Mouse (Mus musculus) gonadal fat pad, adult 2 months (tissue): ENCODE measurements at regions not wholly inside any gene's neighbourhood (a gene's known extent, or its start where the extent isn't known, plus 50 kb on each side); places are given as distances from the start of the nearest gene placed in this dataset.

Experiments used
- DNase-seq: peaks from one replicate; pipeline ENCODE4 v3.0.0-alpha.2; 2012; ENCODE audit warnings: low read depth

GRCm38 (mm10) chr4:95184180-95184579 is 132.2 kb upstream of the Jun start:
- no peak for DNase-seq

GRCm38 (mm10) chr4:95185113-95185915 is 133.3 kb upstream of the Jun start:
- DNase-seq, result no peak

GRCm38 (mm10) chr4:95185916-95186200 is 133.8 kb upstream of the Jun start:
- no peak for DNase-seq

- DNase-seq, result no peak
Measured at GRCm38 (mm10) chr4:95188107-95188506, 136.1 kb upstream of the Jun start.

- DNase-seq, result no peak
Measured at GRCm38 (mm10) chr4:95191654-95192406, 139.8 kb upstream of the Jun start.

- no peak for DNase-seq
Measured at GRCm38 (mm10) chr4:95192562-95192961, 140.5 kb upstream of the Jun start.

- no peak for DNase-seq
Measured at GRCm38 (mm10) chr4:95193028-95193427, 141.0 kb upstream of the Jun start.

GRCm38 (mm10) chr4:95193473-95193872 is 141.5 kb upstream of the Jun start:
- DNase-seq, result no peak

GRCm38 (mm10) chr4:95194621-95195455 is 142.8 kb upstream of the Jun start:
- no peak for DNase-seq

GRCm38 (mm10) chr4:95196106-95196505 is 144.1 kb upstream of the Jun start:
- DNase-seq, result no peak

- no peak for DNase-seq
Measured at GRCm38 (mm10) chr4:95197077-95197711, 145.2 kb upstream of the Jun start.

- no peak for DNase-seq
Measured at GRCm38 (mm10) chr4:95199394-95199793, 147.4 kb upstream of the Jun start.

GRCm38 (mm10) chr4:95200130-95200529 is 148.1 kb upstream of the Jun start:
- DNase-seq, result no peak

- DNase-seq, result no peak
Measured at GRCm38 (mm10) chr4:95202478-95202877, 150.5 kb upstream of the Jun start.

- no peak for DNase-seq
Measured at GRCm38 (mm10) chr4:95203577-95203976, 151.6 kb upstream of the Jun start.

GRCm38 (mm10) chr4:95205372-95205771 is 153.3 kb upstream of the Jun start:
- no peak for DNase-seq

- no peak for DNase-seq
Measured at GRCm38 (mm10) chr4:95207783-95208182, 155.8 kb upstream of the Jun start.

- no peak for DNase-seq
Measured at GRCm38 (mm10) chr4:95208827-95209226, 156.8 kb upstream of the Jun start.

GRCm38 (mm10) chr4:95209322-95210119 is 157.5 kb upstream of the Jun start:
- no peak for DNase-seq

GRCm38 (mm10) chr4:95212561-95212960 is 160.5 kb upstream of the Jun start:
- DNase-seq, result no peak

- DNase-seq, result no peak
Measured at GRCm38 (mm10) chr4:95213026-95213425, 161.0 kb upstream of the Jun start.
